Mouse (Mus musculus): ENCODE data around the gene Ctse.

Ctse gene

DNA sequence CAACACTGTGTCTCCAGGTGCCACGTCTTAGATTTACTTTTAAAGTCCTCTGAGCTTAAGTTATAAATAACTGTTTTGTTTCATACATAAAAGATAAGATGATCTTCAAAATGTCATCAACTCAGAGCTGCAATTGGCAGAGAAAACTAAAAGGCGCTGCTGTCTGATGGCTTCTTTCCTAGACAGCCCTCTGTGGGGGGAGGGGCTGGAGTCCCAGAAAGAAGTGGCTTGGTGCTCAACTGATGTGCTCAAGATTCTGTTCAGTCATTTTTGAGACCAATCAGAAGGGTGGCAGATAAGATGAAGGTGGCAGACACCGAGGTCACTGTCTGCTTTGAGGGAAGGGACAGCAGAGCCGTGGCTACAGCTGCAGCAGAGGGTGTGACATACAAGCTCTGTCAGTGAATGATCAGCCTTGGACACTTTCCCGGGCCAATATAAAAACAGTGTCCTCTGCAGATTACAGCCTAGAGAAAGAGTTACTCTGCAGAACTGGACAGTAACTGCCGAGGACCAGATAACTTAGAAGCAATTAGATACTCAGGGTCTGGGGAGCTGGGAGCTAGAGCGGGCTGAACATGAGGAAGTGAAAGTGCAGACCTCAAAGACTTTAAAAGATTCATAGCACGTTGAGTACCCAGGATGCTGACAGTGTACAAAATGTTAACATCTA is 64.1 kb downstream of the Ctse start:
- DNase-seq = no peak

GRCm38 (mm10) chr1:131703482-131703881 is 65.4 kb downstream of the Ctse start:
- no peak for DNase-seq

- DNase-seq = peak; percentile 26
Observed at GRCm38 (mm10) chr1:131708338-131708737, 70.2 kb downstream of the Ctse start.

DNA sequence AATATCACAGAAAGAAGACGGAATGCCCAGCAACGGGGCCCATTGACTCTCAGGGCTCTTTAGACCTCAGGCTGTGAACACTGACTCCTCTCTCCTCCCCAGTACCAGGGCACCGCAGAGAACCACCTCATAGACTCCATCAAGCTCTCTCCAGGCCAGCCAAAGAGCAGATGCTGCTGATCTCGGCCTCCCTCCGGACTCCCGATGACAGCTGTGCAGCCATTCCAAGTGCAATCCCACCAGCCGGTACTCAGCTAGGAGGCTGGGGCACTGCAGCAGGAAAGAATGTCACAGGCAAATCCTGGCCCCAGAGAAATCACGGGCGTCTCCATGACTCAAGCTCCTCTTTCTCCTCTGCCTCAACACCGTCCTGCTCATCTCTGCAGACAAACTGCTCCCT is 73.4 kb downstream of the Ctse start:
- no peak for DNase-seq

DNA sequence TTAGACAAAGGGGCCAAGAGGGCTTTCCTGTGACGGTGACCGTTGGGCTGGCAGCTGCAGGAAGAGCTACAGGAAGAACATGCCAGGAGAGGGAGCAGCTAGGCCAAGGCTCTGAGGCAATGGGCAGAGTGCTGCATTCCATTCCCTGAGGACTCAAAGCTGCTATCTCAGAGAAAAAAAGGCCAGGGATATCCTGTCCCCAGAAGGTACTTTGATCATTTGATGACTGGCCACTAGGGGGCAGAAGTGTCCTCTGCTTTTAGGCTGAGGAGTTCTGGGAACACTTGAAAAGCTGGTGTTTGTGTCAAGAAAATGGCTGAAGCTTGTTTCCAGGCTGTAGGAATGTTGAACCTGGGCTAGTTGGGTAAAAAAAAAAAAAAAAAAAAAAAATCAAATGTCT is 74.3 kb downstream of the Ctse start:
- DNase-seq = peak; percentile 88

DNA sequence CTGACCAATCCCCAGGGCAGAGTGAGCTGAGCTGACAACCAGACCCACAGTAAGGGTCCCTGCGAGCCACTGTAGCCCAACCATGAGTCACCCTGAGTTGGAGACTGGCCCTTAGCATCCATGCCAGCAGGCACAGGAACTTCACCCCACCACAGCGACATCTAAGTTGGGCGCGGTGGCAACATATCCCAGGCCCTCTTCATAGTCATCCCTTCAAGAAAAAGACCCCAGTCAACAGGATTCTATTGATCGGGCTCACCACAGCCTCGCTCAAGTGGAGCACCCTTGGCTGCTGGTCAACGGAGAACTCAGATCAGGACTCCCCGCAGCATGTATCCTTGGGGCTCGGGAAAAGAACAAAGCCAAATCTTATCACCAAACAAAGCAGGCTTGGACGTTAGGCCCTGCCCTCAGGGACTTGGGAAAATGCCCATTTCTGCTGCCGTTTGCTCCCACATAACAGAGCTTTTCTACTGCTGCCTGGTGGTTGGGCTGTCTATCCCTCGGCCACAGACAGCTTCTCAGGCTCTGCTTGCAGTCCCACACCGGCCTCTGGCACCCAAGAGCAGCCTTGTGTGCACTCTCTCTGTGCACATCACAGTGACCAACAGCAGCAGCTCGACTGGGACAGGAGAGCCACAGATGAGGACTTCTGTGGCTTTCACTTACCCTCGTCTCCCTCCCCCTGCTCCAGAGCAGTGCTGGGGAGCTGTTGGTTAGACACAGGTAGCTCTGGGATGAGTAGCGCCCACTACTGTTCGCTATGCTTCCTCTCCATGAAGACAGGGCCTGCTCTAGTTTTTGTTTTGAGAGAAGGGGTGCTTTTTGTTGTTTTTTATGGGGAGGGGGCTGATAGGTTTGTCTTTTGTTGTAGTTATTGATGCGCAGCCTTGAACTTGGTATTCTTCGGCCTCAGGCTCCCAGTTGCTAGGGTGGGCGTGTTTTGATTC is 76.6 kb downstream of the Ctse start:
- DNase-seq = no peak

DNA sequence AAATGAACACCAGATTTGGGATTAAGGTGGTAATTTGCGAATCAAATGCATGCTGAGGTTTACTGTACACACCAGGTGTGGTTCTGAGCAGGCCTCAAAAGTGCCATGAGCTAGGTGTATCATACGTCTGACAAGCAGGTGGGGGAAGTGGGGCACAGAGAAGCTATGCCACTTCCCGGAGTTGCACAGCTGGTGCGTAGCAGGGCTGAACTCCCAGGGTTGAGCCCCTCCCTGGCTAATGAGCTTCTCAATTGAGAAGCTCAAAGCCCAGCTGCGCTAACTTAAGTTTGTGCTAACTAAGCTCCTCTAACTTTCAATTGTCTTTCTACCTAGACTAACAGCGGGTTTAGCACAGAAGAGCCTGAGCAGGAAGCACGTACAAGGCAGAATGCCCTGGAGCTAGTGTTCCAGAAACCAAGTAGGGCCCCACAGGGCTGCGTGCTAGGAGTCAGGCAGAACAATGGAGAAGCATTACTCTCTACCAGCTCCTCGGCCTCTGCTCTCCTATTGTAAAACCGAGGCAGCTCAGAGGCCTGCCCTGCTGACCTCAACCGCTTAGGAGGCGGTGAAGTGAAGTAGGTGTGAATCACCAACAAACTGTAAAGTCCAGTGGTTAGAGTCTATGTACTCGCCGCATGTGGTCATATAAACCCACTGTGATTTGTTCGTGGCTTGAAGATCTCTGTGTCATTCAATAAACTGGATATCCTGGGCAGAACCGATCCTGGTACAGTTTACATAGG is 81.0 kb downstream of the Ctse start:
- DNase-seq = no peak

DNA sequence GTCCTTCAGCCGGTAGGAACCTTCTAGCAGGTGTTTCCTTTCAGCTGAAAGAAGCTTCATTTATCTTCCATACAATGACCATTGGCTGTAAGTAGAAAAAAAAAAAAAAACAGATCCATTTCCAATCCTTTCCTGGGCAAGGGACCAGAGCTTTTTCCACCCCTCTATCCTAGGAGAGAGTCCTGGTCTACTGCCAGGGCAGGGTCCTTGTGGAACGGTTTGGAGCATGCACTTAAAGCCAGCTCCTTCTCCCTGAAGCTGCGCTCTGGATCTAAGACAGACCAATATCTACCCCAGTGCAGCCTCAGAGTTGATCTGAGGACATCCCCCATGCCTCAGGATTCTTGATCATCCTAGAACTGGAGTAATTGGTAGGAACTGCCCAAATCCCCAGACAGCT is 83.9 kb downstream of the Ctse start:
- no peak for DNase-seq

DNA sequence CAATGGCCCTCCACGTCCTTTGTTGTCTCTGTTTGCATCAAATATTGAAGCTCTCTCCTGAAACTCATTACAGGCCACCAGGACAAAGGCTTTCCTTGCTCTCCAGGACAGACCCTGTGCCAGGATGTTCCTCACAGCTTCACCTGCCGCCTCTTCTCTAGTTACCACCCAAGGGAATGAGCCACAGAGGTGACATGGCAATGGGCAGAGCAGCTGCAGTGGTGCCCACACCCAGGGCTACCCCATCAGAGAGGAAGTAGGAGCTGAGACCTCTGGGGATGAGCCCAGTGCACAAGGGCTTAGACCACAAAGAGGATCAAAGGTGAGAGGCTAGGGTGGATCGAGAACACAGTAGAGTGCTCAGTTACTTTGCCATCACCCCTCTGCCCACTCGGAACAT is 85.4 kb downstream of the Ctse start:
- DNase-seq = no peak

All from right cerebral cortex, adult 18-20 months (tissue).